Mouse (Mus musculus) T-helper 17 cell (primary cell): ENCODE data around the gene Krt90.

Experiments
- in situ Hi-C, 2 experiments: fragments of 300-600 bp; cut with MboI, MseI; formaldehyde crosslinking; loops; 1 replicate in 1 of 2; 2 replicates in 1 of 2; pipeline ENCODE4 v1.15.1; 2025; ENCODE audit warnings: high pct_unique_total_duplicates in 2 of 2

Krt90 gene

GRCm38 (mm10) chr15:101562850-101563249 is at the start of gene Krt90:
Gene Krt90 (minus strand): TSS chr15:101562950.
- in situ Hi-C loops = no loop called here

DNA sequence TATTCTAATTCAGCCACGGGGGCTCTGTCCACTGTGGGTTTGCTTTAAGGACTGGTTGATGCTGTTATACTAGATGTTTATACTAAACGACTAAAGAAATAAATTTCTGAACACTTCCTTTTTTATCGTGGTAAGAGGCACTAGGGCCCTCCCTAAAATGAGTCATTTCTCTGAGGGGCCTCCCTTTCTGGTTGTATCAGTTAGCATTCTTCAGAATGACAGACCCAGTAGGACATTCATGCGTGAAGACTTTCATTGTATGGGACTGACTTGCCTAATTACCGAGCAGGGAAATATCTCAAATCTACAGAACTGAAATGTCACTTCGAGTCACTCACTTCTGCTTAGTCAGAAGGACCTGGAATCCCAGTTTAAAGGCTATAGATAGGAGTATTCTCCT is 36.4 kb upstream of the Krt90 start:
- in situ Hi-C loops = no loop called here

DNA sequence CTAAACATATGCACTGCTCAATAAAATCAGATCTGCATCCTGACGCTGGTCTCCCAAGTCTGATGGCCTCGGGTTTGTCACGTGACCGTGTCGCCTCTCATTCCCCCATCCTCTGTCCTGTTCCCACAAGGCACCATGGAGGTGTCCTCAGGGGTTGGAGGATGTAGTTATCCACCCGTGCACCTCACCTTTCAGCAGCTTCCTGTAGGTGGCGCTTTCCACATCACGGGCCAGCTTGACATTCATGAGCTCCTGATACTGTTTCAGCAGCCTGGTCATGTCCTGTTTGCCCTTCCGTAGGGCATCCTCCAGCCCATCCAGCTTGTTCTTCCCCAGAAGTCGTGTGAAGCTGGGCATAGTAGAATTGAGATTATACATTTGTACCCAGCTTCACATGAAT is 25.5 kb upstream of the Krt90 start:
- in situ Hi-C loops = no loop called here

GRCm38 (mm10) chr15:101584456-101584855 is 21.7 kb upstream of the Krt90 start:
- in situ Hi-C loops = no loop called here

GRCm38 (mm10) chr15:101583211-101583965 is 20.6 kb upstream of the Krt90 start:
- in situ Hi-C loops = no loop called here

GRCm38 (mm10) chr15:101581701-101582100 is 19.0 kb upstream of the Krt90 start:
- in situ Hi-C loops = no loop called here

DNA sequence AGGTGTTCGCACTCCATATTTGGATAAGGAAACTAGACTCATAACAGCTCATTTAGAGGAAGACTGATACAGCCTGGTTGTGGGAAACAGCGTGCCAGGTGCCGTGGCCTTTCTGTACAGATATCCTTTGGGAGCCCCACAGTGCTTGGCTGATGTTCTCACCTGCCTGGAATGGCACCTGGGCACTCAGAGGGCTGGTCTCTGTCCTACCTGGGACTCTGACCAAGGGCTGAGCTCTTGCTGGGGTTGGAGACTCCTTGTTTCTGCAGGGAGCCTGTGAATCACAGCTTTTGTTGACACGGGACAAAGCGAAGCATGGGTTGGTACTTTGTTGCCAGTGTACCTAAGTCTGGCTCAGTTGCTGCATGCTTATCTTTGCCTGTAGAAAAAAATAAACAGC is 12.8 kb upstream of the Krt90 start:
- in situ Hi-C loops = loop anchor here in 1 of 2 experiments (5.0 kb wide), 1 partner anchor 753 kb away; no protein-coding TSS in a partner anchor

DNA sequence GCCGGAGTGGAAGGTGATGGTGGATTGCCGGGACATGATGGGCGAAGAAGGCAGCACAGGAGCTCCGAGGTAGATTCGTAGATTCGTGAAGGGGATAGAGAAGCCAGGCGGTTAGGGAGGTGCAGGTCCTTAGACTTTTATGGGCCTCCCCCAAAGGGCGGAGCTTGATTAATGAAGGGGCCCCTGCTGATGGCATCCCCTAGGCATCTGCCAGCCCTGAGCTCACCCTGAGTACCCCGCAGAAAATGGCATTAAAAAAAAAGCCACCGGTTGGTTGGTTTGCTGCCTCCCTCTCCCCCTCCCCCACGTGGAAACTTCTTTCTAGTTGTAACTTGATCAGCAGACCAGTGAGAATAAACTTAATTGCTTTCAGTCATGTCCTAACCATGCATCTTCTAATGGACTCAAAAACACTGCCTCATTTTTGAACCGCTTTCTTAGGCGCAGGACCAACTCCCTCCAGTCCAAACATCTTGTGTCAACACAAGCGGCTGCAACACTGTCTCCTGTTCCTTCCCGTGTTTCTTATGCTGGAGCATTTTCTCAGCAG is 11.1 kb upstream of the Krt90 start, which contains the start of gene Krt75:
Gene Krt75 (minus strand): TSS at position 109 of the 550 bp plus-strand sequence.
- in situ Hi-C loops = no loop called here

DNA sequence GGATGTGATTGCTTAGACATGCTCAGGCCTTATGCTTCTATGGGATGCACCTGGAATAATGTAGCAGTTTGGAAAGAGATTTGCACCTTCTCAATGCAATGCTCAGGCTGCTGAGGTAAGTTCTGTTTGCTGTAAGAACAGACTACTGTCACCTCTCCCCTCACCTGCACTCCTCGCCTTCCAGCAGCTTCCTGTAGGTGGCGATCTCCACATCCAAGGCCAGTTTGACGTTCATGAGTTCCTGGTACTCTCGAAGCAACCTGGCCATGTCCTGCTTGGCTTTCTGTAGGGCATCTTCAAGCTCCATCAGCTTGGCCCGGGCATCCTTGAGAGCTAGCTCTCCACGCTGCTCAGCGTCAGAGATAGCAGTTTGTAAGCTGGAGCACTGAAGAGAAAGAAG is 5.0 kb upstream of the Krt90 start:
- in situ Hi-C loops = no loop called here

DNA sequence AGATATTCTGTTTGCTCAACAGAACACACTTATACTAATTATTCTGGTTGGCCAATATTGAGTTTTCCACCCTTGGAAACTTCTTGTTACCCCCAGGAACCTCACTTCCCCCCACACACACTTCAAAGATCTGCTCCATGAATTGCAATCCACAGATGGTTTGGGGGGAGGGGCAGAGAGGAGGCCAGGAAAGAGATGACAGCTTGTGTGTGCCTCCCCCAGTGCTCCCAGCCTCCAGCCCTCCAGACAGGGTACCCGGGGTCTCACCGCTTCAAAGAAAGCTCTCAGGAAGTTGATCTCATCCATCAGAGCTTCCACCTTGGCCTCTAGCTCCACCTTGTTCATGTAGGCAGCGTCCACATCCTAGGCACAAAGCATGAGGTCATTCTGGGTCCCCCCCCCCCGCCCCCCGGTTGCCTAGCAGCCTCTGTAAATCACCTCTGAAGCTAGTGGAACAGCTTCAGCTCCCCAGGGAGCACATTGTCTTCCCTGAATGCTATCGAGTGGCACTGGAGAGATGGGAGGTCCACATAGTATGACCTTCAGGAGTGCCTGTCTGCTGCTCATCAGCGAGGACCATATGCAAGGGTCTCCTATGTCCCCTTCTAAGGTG is 4.6 kb downstream of the Krt90 start:
- in situ Hi-C loops = no loop called here

DNA sequence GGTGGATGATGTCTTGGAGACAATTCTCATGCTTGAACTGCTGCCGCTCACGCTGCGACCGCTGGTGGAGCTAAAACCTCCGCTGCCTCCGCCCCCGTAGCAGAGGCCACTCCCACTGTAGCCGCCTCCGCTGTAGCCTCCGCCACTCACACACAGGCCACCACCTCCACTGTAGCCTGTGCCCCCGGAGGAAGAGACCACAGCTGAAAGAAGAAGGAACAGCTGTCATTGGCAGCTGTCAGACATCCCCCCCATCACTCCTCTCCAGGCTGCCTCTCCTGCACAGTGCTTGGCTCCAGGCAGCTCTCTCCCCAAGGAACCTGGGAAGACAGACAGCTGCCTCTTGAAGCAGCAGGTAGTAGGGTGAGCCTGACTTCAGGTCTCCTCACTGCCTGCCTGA is 9.6 kb downstream of the Krt90 start:
- in situ Hi-C loops = no loop called here

DNA sequence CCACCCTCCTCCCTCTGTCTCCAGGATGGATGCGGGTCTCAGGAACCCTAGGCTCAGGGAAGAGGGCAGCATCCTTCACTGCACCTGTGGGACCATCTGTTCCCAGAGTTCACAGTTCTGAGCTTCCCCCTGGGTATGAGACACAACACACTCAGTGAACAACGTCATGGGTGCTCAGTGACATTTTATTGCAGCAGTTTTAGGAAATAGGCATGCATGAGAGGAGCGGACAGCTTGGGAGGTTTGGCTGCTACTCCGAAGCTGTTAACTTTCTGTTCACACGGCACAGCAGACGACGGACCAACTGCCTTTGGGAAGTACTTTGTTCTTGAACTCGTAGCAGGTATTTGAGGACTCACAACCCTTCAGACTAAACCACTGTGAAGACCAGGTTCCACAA is 10.6 kb downstream of the Krt90 start:
- in situ Hi-C loops = no loop called here

GRCm38 (mm10) chr15:101550567-101550966 is 12.2 kb downstream of the Krt90 start, which contains the start of gene Krt82:
Gene Krt82 (minus strand): TSS chr15:101550667.
- in situ Hi-C loops = no loop called here

DNA sequence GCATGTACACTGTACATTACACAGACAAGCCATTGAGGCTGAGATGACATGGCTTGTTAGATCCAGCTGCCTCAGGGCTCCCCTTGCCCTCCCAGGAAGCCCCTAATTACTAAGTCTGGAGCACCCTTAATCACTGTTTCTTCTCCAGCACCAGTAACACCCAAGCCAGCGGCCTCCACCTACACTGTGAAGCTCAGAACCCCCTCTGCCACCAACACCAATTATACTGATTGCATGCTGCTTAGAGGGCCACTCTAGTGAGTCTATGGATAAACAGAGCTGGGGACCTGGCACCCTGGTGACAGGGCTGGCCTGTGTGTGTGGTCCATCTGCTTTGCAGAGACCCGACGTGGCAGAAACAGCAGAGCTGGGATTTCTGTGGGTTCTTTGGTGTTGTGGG is 18.3 kb downstream of the Krt90 start:
- in situ Hi-C loops = loop anchor here in 1 of 2 experiments (25.0 kb wide), 2 partner anchors 207 to 418 kb away; partner anchors contain the start of gene Krt78

DNA sequence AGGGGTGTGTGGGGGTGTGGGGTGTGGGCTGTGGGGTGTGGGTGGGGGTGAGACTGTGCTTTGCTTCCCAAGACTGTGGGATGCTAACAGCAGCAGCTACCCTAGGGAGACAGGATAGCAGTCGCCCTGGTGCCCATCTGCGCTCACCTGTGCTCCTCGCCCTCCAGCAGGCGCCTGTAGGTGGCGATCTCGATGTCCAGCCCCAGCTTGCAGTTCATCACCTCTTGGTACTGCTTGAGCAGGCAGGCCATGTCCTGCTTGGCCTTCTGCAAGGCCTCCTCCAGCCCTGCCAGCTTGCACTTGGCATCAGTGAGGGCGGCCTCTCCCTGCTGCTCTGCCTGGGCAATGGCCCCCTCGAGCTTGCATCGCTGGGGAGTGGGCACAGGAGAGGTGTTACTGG is 20.2 kb downstream of the Krt90 start:
- in situ Hi-C loops = loop anchor here in 1 of 2 experiments (25.0 kb wide), 2 partner anchors 205 to 420 kb away; partner anchors contain the start of gene Krt78

DNA sequence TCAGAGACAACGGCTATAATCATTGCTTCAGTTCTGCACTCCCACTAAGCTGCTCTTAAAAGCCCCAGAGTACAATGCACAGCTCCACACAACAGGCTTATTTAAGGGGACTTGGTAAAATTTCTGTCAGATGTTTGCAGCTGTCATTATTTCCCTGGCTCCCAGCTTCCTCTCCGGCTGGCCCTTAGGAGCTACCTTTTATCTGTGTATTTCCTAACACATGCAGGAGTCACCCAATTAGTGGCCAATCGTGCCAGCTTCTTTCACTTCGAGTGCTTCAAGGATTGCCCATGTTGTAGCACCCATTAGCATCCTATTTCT is 24.2 kb downstream of the Krt90 start:
- in situ Hi-C loops = loop anchor here in 1 of 2 experiments (25.0 kb wide), 2 partner anchors 201 to 424 kb away; partner anchors contain the start of gene Krt78

- in situ Hi-C loops = loop anchor here in 1 of 2 experiments (25.0 kb wide), 2 partner anchors 201 to 424 kb away; partner anchors contain the start of gene Krt78
These were observed 24.7 kb downstream of the Krt90 start for GRCm38 (mm10) chr15:101537864-101538579.

DNA sequence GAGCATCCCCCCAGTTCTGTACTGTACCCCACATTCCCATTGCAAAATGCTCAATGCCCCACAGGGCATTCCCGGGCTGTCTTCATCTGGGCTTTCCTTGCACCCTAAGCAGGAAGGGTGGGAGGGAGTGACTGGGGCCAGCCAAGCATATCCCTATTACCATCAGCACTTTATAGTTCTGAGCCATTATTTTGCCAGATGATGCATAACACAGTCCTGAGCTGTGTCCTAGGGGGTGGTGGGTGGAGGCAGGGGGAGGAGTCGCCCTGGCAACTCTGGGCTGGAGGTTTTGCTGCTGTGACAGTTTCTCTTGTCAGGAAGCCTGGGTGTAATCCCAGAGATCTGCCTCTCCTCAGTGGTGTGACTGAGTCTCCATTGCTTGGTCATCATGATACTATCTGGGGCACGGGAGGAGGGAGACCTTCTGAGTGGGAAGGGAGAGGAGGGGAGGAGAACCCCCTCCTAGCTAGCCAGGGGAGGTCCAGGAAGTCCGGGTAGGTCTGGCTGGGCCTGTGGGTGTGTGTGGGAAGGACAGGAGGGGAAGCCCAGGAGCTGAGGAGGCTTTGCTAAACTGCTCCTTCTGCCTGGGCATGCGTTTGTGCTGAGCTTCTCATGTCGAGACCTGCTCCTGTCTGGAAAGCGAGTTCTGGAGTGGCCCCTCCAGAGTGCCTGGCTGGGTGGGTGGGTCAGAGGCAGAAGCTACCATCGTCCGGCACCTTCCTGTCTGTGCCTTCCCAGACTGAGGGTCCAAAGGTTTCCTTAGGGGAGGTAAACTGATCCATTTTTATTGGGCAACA is 26.5 kb downstream of the Krt90 start:
- in situ Hi-C loops = loop anchor here in 1 of 2 experiments (25.0 kb wide), 2 partner anchors 199 to 426 kb away; partner anchors contain the start of gene Krt78

DNA sequence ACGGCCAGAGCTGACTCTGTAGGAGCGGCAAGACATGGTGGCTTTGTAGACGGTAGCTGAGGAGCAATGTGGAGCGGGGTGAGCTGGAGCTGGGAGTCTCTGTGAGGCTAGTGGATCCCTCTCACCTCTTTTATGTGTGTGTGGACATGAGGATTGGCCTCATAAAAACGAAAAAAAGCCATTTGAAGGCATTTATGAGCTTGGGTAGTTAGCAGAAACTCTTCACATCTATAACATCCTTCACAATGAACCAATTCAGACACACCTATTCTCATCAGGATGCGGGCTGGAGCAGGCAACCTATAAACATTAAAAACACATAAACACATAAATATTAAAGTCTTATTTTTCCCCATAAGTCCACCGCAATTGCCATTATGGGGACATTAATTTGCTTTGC is 30.0 kb downstream of the Krt90 start, which contains the start of gene Krt84:
Gene Krt84 (minus strand): TSS at position 101 of the 400 bp plus-strand sequence.
- in situ Hi-C loops = loop anchor here in 1 of 2 experiments (25.0 kb wide), 2 partner anchors 195 to 430 kb away; partner anchors contain the start of gene Krt78

DNA sequence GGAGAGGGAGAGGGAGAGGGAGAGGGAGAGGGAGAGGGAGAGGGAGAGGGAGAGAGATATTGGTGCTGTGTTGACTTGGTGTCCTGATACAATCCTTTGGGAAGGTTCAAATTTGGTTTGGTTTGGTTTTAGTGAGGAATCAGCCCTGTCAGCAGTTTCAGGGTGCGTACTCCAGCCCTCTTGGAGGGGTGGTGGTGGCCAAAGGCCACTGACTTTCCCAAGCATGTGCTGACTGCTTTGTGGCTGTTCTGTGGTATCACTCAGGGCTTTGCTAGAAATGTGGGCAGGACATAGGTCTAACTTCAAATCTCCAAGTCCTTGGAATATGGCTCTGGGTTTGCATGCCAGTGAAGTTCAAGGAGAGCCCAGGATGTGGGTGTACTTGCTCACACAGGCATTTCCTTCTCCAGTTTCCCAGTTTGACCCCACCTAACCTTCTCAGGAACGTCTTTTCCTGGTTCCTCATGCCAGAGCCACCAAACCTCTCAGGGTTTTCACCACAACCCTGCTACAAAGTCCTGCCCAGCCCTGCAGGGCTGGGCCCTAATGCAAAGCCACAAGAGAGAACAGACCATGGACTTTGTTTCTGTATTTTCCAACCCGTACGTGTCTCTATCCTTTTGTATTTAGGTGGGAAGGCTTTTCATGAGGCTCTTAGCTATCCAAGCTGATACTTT is 40.1 kb downstream of the Krt90 start:
- in situ Hi-C loops = loop anchor here in 1 of 2 experiments (10.0 kb wide), 1 partner anchor 182 kb away; no protein-coding TSS in a partner anchor
